Mouse (Mus musculus) limb, embryonic 14.5 days (tissue): ENCODE measurements around the gene Tsr1. TPM values are rescaled to one million over a fixed set of nuclear protein-coding genes. Genes with fewer than 3 reads are reported as not detected.
A peak's percentile ranks its signal among the peaks of the same experiment; 100 is the strongest.

ENCODE experiments used
- ATAC-seq: fragments of 200-750 bp; cut with Nextera tagmentation; 2 replicates; pipeline ENCODE4 v1.8.0; 2017; ENCODE audit warnings: low read depth, moderate number of reproducible peaks, moderate TSS enrichment; ENCODE audit not compliant: low FRiP score
- DNase-seq: peaks from one replicate; pipeline ENCODE4 v3.0.0-alpha.2; 2015; ENCODE audit warnings: low spot score
- H3K27ac ChIP-seq: fragments of 300-500 bp; sonication (generic); replicated peaks from 2 replicates; pipeline ENCODE4 v1.5.1; 2014; ENCODE audit warnings: low read depth, mild to moderate bottlenecking, low read length, moderate library complexity, mixed read lengths
- H3K27me3 ChIP-seq: fragments of 300-500 bp; sonication (generic); 2 replicates; pipeline ENCODE4 v1.6.1; 2014; ENCODE audit warnings: low read length, mixed read lengths; ENCODE audit not compliant: control insufficient read depth, insufficient read depth
- H3K36me3 ChIP-seq: fragments of 300-500 bp; sonication (generic); 2 replicates; pipeline ENCODE4 v1.6.1; 2014; ENCODE audit warnings: mild to moderate bottlenecking, low read length, moderate library complexity, mixed read lengths; ENCODE audit not compliant: control insufficient read depth, insufficient read depth
- H3K4me1 ChIP-seq: fragments of 300-500 bp; sonication (generic); 2 replicates; pipeline ENCODE4 v1.6.1; 2014; ENCODE audit warnings: antibody characterized with exemption, low read length, mixed read lengths; ENCODE audit not compliant: control insufficient read depth, insufficient read depth
- H3K4me2 ChIP-seq: fragments of 300-500 bp; sonication (generic); replicated peaks from 2 replicates; pipeline ENCODE4 v1.6.1; 2014; ENCODE audit warnings: low read depth, mild to moderate bottlenecking, low read length, moderate library complexity; ENCODE audit not compliant: severe bottlenecking
- H3K4me3 ChIP-seq: fragments of 300-500 bp; sonication (generic); replicated peaks from 2 replicates; pipeline ENCODE4 v1.5.1; 2014; ENCODE audit warnings: low read length
- H3K9ac ChIP-seq: fragments of 300-500 bp; sonication (generic); 2 replicates; pipeline ENCODE4 v1.6.1; 2014; ENCODE audit warnings: mild to moderate bottlenecking, low read depth, low read length, moderate library complexity; ENCODE audit not compliant: severe bottlenecking
- H3K9me3 ChIP-seq: fragments of 300-500 bp; sonication (generic); 2 replicates; pipeline ENCODE4 v1.6.1; 2016; ENCODE audit warnings: low read length; ENCODE audit not compliant: control insufficient read depth
- POLR2A ChIP-seq: fragments of 200-500 bp; IDR thresholded peaks from 2 replicates; pipeline ENCODE4 v1.8.0; 2012; ENCODE audit warnings: inconsistent platforms, mild to moderate bottlenecking, moderate library complexity, borderline replicate concordance; ENCODE audit not compliant: insufficient read depth, insufficient read length; ENCODE audit errors: extremely low read depth
- WGBS: fragments of 180-500 bp; shearing (Covaris S2); extraction: QIAGEN DNeasy Blood & Tissue Kit; methylation state at CpG from one replicate; pipeline ENCODE4 v1.1.7; 2014; 5-methylcytosine and 5-hydroxymethylcytosine counted together
- polyA plus RNA-seq, 2 experiments: library from polyadenylated mRNA; depleted of rRNA in 1 of 2; stranded (reverse) in 1 of 2; unstranded in 1 of 2; fragments of >200 nt; fragmentation: Nextera tagmentation in 1 of 2; extraction: Ambion mirVana in 1 of 2; gene quantifications; 2 replicates each; pipeline versions ENCODE4 v1.2.1 to v1.2.3; 2012 to 2014

Gene Tsr1
- polyA plus RNA-seq, 2 experiments, result 37.0 to 49.6 TPM

- Histone ChIP-seq H3K9ac (no peak overlapping the region), H3K4me2 (no peak overlapping the region), H3K27ac (no peak overlapping the region), H3K36me3 (no peaks in the 10 kb centered on the region), H3K27me3 (no peaks in the 10 kb centered on the region), H3K4me3 (no peak overlapping the region), H3K4me1 (no peaks in the 10 kb centered on the region), H3K9me3 (no peaks in the 10 kb centered on the region)
- ATAC-seq (no peak), DNase-seq (no peak)
- 95% methylated on average over 10 of the region's 10 CpGs for WGBS
- no peak for TF ChIP-seq POLR2A
Observed at GRCm38 (mm10) chr11:74883098-74883497, 14.8 kb upstream of the Tsr1 start.

DNA sequence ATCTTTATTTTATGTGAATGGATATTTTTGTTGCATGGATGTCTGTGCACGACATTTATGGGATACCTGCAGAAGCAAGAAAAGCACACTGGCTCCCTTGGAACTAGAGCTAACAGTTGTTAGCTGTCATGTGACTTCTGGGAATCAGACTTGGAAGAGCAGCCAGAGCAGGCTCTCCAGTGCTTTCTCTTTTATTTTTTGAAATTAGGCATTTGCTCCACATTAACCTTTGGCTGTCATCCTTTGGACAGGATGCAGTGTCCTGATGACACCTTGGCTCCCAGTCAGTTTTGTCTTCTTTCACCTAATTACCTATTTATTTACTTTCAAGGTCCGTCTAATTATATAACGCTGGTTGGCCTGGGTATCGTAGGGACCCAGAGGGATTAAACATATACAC lies 3.3 kb upstream of the Tsr1 start:
- TF ChIP-seq POLR2A, result no peak
- Histone ChIP-seq H3K27me3 (no peaks in the 10 kb centered on the region), H3K4me1 (no peaks in the 10 kb centered on the region), H3K27ac (no peak overlapping the region), H3K36me3 (peaks cover under 1% of the 10 kb centered on the region; the same call in 1 of the 2 replicates), H3K4me2 (no peak overlapping the region), H3K4me3 (no peak overlapping the region), H3K9ac (no peak overlapping the region), H3K9me3 (no peaks in the 10 kb centered on the region)
- ATAC-seq, result no peak
- 76% methylated on average over 4 of the region's 4 CpGs for WGBS
- no peak for DNase-seq

DNA sequence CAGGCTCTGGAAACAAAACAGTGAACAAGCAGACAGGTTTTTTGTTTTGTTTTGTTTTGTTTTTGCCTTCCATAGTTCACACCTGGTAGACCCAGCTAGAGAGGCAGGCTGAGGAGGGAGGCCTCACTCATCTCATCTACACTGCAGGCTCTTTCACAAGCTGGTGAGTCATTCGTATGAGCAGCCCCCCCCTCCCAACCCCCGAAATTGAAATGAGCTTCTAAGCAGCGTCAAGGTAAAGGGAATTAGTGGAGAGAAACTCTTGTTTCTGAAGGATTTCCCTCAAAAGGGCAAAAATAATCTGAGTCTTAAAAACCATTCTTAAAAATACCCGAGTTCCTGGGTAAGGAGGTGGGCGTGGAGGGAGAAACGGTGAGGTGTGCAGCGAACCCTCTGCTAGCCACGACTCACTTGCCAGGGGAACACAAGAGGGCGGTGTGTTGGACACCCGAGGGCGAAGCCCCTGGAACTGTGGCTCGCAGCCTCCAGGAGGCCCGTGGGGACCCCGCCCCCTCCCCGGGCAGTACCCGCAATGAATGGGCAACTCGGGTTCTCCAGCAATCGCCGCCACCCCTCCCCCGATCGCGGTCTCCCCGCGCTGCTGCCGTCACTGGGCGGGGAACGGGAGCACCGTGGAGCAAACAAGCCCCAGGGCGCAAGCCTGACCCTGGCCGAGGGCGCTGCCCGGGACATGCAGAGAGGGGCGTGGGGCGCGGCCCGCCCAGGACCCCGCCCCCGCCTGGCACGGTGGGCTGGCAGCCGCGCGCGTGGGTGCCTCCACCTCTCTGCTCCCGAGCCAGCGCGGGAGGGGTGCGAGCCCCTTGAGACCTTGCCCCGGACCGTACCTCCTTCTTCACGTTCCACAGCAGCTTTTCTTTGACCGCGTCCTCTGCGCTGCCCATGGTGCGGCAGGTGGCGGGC lies 1.6 kb upstream of the Tsr1 start:
- Histone ChIP-seq H3K9me3 (no peaks in the 10 kb centered on the region), H3K4me2 (peak overlapping the region; percentile 94), H3K4me3 (peak overlapping the region; percentile 81), H3K9ac (peak overlapping the region; percentile 74), H3K4me1 (no peaks in the 10 kb centered on the region), H3K27ac (peak overlapping the region; percentile 61; the same call in 1 of the 2 replicates), H3K27me3 (no peaks in the 10 kb centered on the region), H3K36me3 (peaks cover 16% of the 10 kb centered on the region)
- peak; percentile 23; the same call in 1 of the 2 replicates for ATAC-seq
- TF ChIP-seq POLR2A, result no peak
- under 1% methylated on average over 34 of the region's 55 CpGs for WGBS
- peak; percentile 17 for DNase-seq

- H3K27me3 ChIP-seq, result no peaks in the 10 kb centered on the region
- H3K27ac ChIP-seq, result peak within 1 kb of the TSS; percentile 78
- peak; percentile 64 for ATAC-seq
- TF ChIP-seq POLR2A, result no peak
- peak within 1 kb of the TSS; percentile 94 for H3K4me2 ChIP-seq
- H3K9ac ChIP-seq, result peak within 1 kb of the TSS; percentile 74
- no peaks in the 10 kb centered on the region for H3K9me3 ChIP-seq
- no peaks in the 10 kb centered on the region for H3K4me1 ChIP-seq
- 4% methylated on average over 63 of the region's 74 CpGs for WGBS
- peak; percentile 57 for DNase-seq
- peak within 1 kb of the TSS; percentile 81 for H3K4me3 ChIP-seq
- peaks cover 25% of the 10 kb centered on the region for H3K36me3 ChIP-seq
Observed at GRCm38 (mm10) chr11:74896901-74897677, 782 bp upstream of the Tsr1 start, which contains the start of gene Sgsm2. Gene Sgsm2, minus strand, starts transcription at chr11:74897060.

- H3K27me3 ChIP-seq, result no peaks in the 10 kb centered on the region
- WGBS, result 0% methylated on average over 7 of the region's 7 CpGs
- peak overlapping the region; percentile 74 for H3K9ac ChIP-seq
- DNase-seq (no peak), ATAC-seq (no peak)
- peak overlapping the region; percentile 78; the same call in 1 of the 2 replicates for H3K27ac ChIP-seq
- no peaks in the 10 kb centered on the region for H3K9me3 ChIP-seq
- peaks cover 39% of the 10 kb centered on the region for H3K36me3 ChIP-seq
- peak overlapping the region; percentile 94 for H3K4me2 ChIP-seq
- TF ChIP-seq POLR2A, result no peak
- peak overlapping the region; percentile 81 for H3K4me3 ChIP-seq
- H3K4me1 ChIP-seq, result no peaks in the 10 kb centered on the region
Observed at GRCm38 (mm10) chr11:74898517-74898827, 601 bp downstream of the Tsr1 start.
